Mouse (Mus musculus): ENCODE measurements around the gene Olfr1024.

- TF ChIP-seq CTCF (conservative IDR thresholded peaks at IDR 0.05 in 1 of 2, IDR thresholded peaks at IDR 0.05 in 1 of 2; ENCODE audit: low read depth in 2 of 2, low read length in 2 of 2) (no peak), POLR2A (IDR thresholded peaks at IDR 0.05; ENCODE audit: low read depth, low read length) (no peak), MEF2A (IDR thresholded peaks at IDR 0.05; ENCODE audit: borderline replicate concordance, low read depth, low read length) (no peak), IRF4 (IDR thresholded peaks at IDR 0.05; ENCODE audit: low read depth, low read length) (no peak), ZKSCAN1 (IDR thresholded peaks at IDR 0.05; ENCODE audit: borderline replicate concordance, low read depth, low read length) (no peak), ZMIZ1 (IDR thresholded peaks at IDR 0.05; ENCODE audit: low read depth, low read length) (no peak), BHLHE40 (IDR thresholded peaks at IDR 0.05; ENCODE audit: low read depth, low read length) (no peak), EP300 (IDR thresholded peaks at IDR 0.05; ENCODE audit: low read length) (no peak), RAD21 (IDR thresholded peaks at IDR 0.05; ENCODE audit: low read depth, low read length) (no peak), TCF12 (IDR thresholded peaks at IDR 0.05; ENCODE audit: low read depth, low read length) (no peak), USF2 (conservative IDR thresholded peaks at IDR 0.05; ENCODE audit: low read depth, low read length) (no peak), ELF1 (IDR thresholded peaks at IDR 0.05; ENCODE audit: low read depth, low read length) (no peak), NELFE (IDR thresholded peaks at IDR 0.05; ENCODE audit: low read depth, low read length) (no peak)
Measured at GRCm38 (mm10) chr2:85868294-85868693, 36.6 kb downstream of the Olfr1024 start, which contains the start of gene Olfr1022.
